ENCODE assay signal across 22 mouse cellular contexts in genomic region chr5:97867921-97868320, GRCm38 (mm10).
DNase-seq lines count a peak whose midpoint lies in the region; ATAC-seq and TF ChIP-seq lines count a peak whose summit lies in the region.
"Had no signal": no experiment of that assay in that cellular context is flagged by ENCODE, and none has a peak within 500 bp of the region (broad histone marks: within the 10 kb centered on the region; RNA-seq: fewer than 3 reads in every experiment).

No protein-coding gene starts in this region.

- TF ChIP-seq EP300 in heart, adult 2 months (IDR thresholded peaks at IDR 0.05; ENCODE audit: insufficient read depth, low read depth, low read length): no peak

- DNase-seq in embryonic facial prominence, embryonic 14.5 days (ENCODE audit: low spot score): peak; percentile 34
- no peak for DNase-seq in embryonic facial prominence, embryonic 10.5 days (ENCODE audit: low spot score)
- peak; percentile 45 for DNase-seq in heart, adult 8-10 months (ENCODE audit: low spot score)
- DNase-seq in heart, adult 2 months: no peak
- peak; percentile 30 for DNase-seq in MN1 (ENCODE audit: low spot score)
- DNase-seq in layer of hippocampus, adult 9-10 months (ENCODE audit: low spot score): no peak
- no peak for DNase-seq in lung, postnatal 25 days (ENCODE audit: low spot score)
- DNase-seq: adrenal gland, adult 8-10 months; adrenal gland, postnatal 36 days; cerebellum, adult 8-10 months; cerebellum, postnatal 14 days; embryo, embryonic 11 days; heart, postnatal 36 days; kidney, adult 2 months had no signal

- H3K4me3 ChIP-seq in embryonic facial prominence, embryonic 14.5 days (ENCODE audit: low read depth, low read length): no peak overlapping the region
- no peak overlapping the region for H3K4me3 ChIP-seq in embryonic facial prominence, embryonic 10.5 days
- no peak overlapping the region for H3K4me3 ChIP-seq in heart, adult 2 months
- H3K4me3 ChIP-seq: embryonic facial prominence, embryonic 12.5 days; forebrain, embryonic 12.5 days; heart, embryonic 12.5 days; hindbrain, embryonic 15.5 days had no signal

- no peak for TF ChIP-seq CTCF in heart, adult 2 months (IDR thresholded peaks at IDR 0.05)

- no peaks in the 10 kb centered on the region for H3K79me2 ChIP-seq in heart, adult 2 months (replicated peaks; ENCODE audit: control insufficient read depth, insufficient read depth, low read length)

- WGBS in embryonic facial prominence, embryonic 14.5 days: 68% methylated on average over 2 of the region's 2 CpGs
- WGBS in embryonic facial prominence, embryonic 10.5 days: 89% methylated on average over 2 of the region's 2 CpGs
- 47% methylated on average over 2 of the region's 2 CpGs for WGBS in heart, adult 2 months

- no peaks in the 10 kb centered on the region for H3K9me3 ChIP-seq in embryonic facial prominence, embryonic 14.5 days (ENCODE audit: control insufficient read depth, low read length)
- no peaks in the 10 kb centered on the region for H3K9me3 ChIP-seq in embryonic facial prominence, embryonic 10.5 days
- H3K9me3 ChIP-seq: embryonic facial prominence, embryonic 12.5 days; forebrain, embryonic 12.5 days; G1E; heart, embryonic 12.5 days had no signal

- no peaks in the 10 kb centered on the region for H3K36me3 ChIP-seq in embryonic facial prominence, embryonic 14.5 days (ENCODE audit: control insufficient read depth, insufficient read depth, low read length)
- no peaks in the 10 kb centered on the region for H3K36me3 ChIP-seq in embryonic facial prominence, embryonic 10.5 days (replicated peaks)
- no peaks in the 10 kb centered on the region for H3K36me3 ChIP-seq in heart, adult 2 months (ENCODE audit: control insufficient read depth, insufficient read depth, low read length)
- H3K36me3 ChIP-seq: embryonic facial prominence, embryonic 12.5 days; forebrain, embryonic 12.5 days; G1E; heart, embryonic 12.5 days; hindbrain, embryonic 15.5 days had no signal

- intact Hi-C loops in heart, adult 2 months (cut with DNase I): no loop called here

- no peak for ATAC-seq in embryonic facial prominence, embryonic 14.5 days (ENCODE audit: low read depth)
- ATAC-seq: CD4-positive, CD25-positive, alpha-beta regulatory T cell, adult 4 months; forebrain, embryonic 16.5 days; intestine, embryonic 16.5 days had no signal

- H3K27ac ChIP-seq in embryonic facial prominence, embryonic 14.5 days (replicated peaks; ENCODE audit: low read depth, low read length): no peak overlapping the region
- no peak overlapping the region for H3K27ac ChIP-seq in embryonic facial prominence, embryonic 10.5 days (replicated peaks)
- H3K27ac ChIP-seq in heart, adult 2 months: no peak overlapping the region
- H3K27ac ChIP-seq: embryonic facial prominence, embryonic 12.5 days; forebrain, embryonic 12.5 days; hindbrain, embryonic 15.5 days had no signal

- no peaks in the 10 kb centered on the region for H3K4me1 ChIP-seq in embryonic facial prominence, embryonic 14.5 days (ENCODE audit: control insufficient read depth, insufficient read depth, low read length)
- no peaks in the 10 kb centered on the region for H3K4me1 ChIP-seq in embryonic facial prominence, embryonic 10.5 days
- no peaks in the 10 kb centered on the region for H3K4me1 ChIP-seq in heart, adult 2 months (ENCODE audit: control insufficient read depth, insufficient read depth, low read length)
- H3K4me1 ChIP-seq: embryonic facial prominence, embryonic 12.5 days; forebrain, embryonic 12.5 days; heart, embryonic 12.5 days; hindbrain, embryonic 15.5 days had no signal

- H3K27me3 ChIP-seq in embryonic facial prominence, embryonic 14.5 days (replicated peaks; ENCODE audit: control insufficient read depth, insufficient read depth, low read length): no peaks in the 10 kb centered on the region
- no peaks in the 10 kb centered on the region for H3K27me3 ChIP-seq in embryonic facial prominence, embryonic 10.5 days (replicated peaks; ENCODE audit: low read depth, poor library complexity, severe bottlenecking)
- H3K27me3 ChIP-seq in heart, adult 2 months (ENCODE audit: control insufficient read depth, insufficient read depth, low read length): no peaks in the 10 kb centered on the region
- H3K27me3 ChIP-seq: embryonic facial prominence, embryonic 12.5 days; forebrain, embryonic 12.5 days; heart, embryonic 12.5 days; hindbrain, embryonic 15.5 days had no signal

- TF ChIP-seq POLR2A in heart, adult 2 months (IDR thresholded peaks at IDR 0.05; ENCODE audit: insufficient read depth, low read depth, low read length): no peak

- no peak overlapping the region for H3K9ac ChIP-seq in embryonic facial prominence, embryonic 14.5 days (ENCODE audit: low read depth, low read length)
- no peak overlapping the region for H3K9ac ChIP-seq in heart, adult 2 months (ENCODE audit: low read depth, low read length)
- H3K9ac ChIP-seq: embryonic facial prominence, embryonic 12.5 days; forebrain, embryonic 12.5 days; heart, embryonic 12.5 days; hindbrain, embryonic 15.5 days had no signal

- no peak overlapping the region for H3K4me2 ChIP-seq in embryonic facial prominence, embryonic 14.5 days (ENCODE audit: low read depth, low read length)
- H3K4me2 ChIP-seq: embryonic facial prominence, embryonic 12.5 days; forebrain, embryonic 12.5 days; heart, embryonic 12.5 days; hindbrain, embryonic 15.5 days had no signal

Comparison
In these comparisons a context has a peak if more than half of its experiments do, and no peak if none do; other contexts are left out.
1. DNase-seq: peak in embryonic facial prominence, embryonic 14.5 days (single experiment), heart, adult 8-10 months (single experiment) and MN1 (single experiment); none in embryonic facial prominence, embryonic 10.5 days (single experiment), heart, adult 2 months (0 of 2), layer of hippocampus, adult 9-10 months (single experiment) and lung, postnatal 25 days (single experiment).